Mouse (Mus musculus) right cerebral cortex, postnatal 25 days (tissue): ENCODE data around the gene Ift74.

ENCODE experiments used
- DNase-seq: peaks from one replicate; pipeline ENCODE4 v3.0.0; 2022

Gene Ift74

GRCm38 (mm10) chr4:94696368-94696767 lies 82.1 kb downstream of the Ift74 start:
- DNase-seq, result no peak

GRCm38 (mm10) chr4:94711002-94711401 lies 96.7 kb downstream of the Ift74 start:
- DNase-seq, result no peak

- no peak for DNase-seq
These were observed 97.1 kb downstream of the Ift74 start for GRCm38 (mm10) chr4:94711426-94711825.

- no peak for DNase-seq
These were observed 99.5 kb downstream of the Ift74 start for GRCm38 (mm10) chr4:94713741-94714140.

- no peak for DNase-seq
These were observed 100.9 kb downstream of the Ift74 start for GRCm38 (mm10) chr4:94715166-94715565.

- DNase-seq, result no peak
These were observed 111.5 kb downstream of the Ift74 start for GRCm38 (mm10) chr4:94725799-94726198.

- DNase-seq, result no peak
These were observed 118.4 kb downstream of the Ift74 start for GRCm38 (mm10) chr4:94732721-94733120.

GRCm38 (mm10) chr4:94737326-94738295 lies 123.3 kb downstream of the Ift74 start:
- no peak for DNase-seq

GRCm38 (mm10) chr4:94738838-94739731 lies 124.8 kb downstream of the Ift74 start, which contains the start of gene Tek:
Gene Tek (plus strand): TSS chr4:94739289.
- no peak for DNase-seq

- no peak for DNase-seq
These were observed 127.5 kb downstream of the Ift74 start for GRCm38 (mm10) chr4:94741824-94742223.
